Mouse (Mus musculus) kidney, embryonic 14.5 days (tissue): Measurements from ENCODE around the gene A730015C16Rik. TPM values are rescaled to one million over a fixed set of nuclear protein-coding genes. Genes with fewer than 3 reads are reported as not detected.

Experiments used
- ATAC-seq: fragments of 200-750 bp; cut with Nextera tagmentation; 2 replicates; pipeline ENCODE4 v1.8.0; 2017; ENCODE audit warnings: moderate number of reproducible peaks, mild to moderate bottlenecking, moderate TSS enrichment, moderate library complexity; ENCODE audit not compliant: low FRiP score, low TSS enrichment
- H3K27ac ChIP-seq: fragments of 300-500 bp; sonication (generic); 2 replicates; pipeline ENCODE4 v1.5.1; 2014; ENCODE audit warnings: low read depth, mild to moderate bottlenecking, low read length, moderate library complexity, mixed read lengths
- H3K27me3 ChIP-seq: fragments of 300-500 bp; sonication (generic); 2 replicates; pipeline ENCODE4 v1.6.1; 2014; ENCODE audit warnings: mild to moderate bottlenecking, low read length; ENCODE audit not compliant: control insufficient read depth, insufficient read depth
- H3K36me3 ChIP-seq: fragments of 300-500 bp; sonication (generic); 2 replicates; pipeline ENCODE4 v1.6.1; 2014; ENCODE audit warnings: low read length, mixed read lengths; ENCODE audit not compliant: control insufficient read depth, insufficient read depth
- H3K4me1 ChIP-seq: fragments of 300-500 bp; sonication (generic); 2 replicates; pipeline ENCODE4 v1.6.1; 2014; ENCODE audit warnings: low read length, mixed read lengths; ENCODE audit not compliant: control insufficient read depth, insufficient read depth
- H3K4me2 ChIP-seq: fragments of 300-500 bp; sonication (generic); replicated peaks from 2 replicates; pipeline ENCODE4 v1.6.1; 2014; ENCODE audit warnings: low read depth, mild to moderate bottlenecking, low read length
- H3K4me3 ChIP-seq: fragments of 300-500 bp; sonication (generic); 2 replicates; pipeline ENCODE4 v1.5.1; 2014; ENCODE audit warnings: mild to moderate bottlenecking, low read length
- H3K9ac ChIP-seq: fragments of 300-500 bp; sonication (generic); 2 replicates; pipeline ENCODE4 v1.6.1; 2014; ENCODE audit warnings: low read depth, mild to moderate bottlenecking, low read length, moderate library complexity
- H3K9me3 ChIP-seq: fragments of 300-500 bp; sonication (generic); 2 replicates; pipeline ENCODE4 v1.6.1; 2016; ENCODE audit warnings: low read length; ENCODE audit not compliant: control insufficient read depth
- WGBS: fragments of 180-500 bp; shearing (Covaris S2); extraction: QIAGEN DNeasy Blood & Tissue Kit; methylation state at CpG from one replicate; pipeline ENCODE4 v1.1.7; 2014; 5-methylcytosine and 5-hydroxymethylcytosine counted together
- polyA plus RNA-seq: library from polyadenylated mRNA; unstranded; fragments of >200 nt; fragmentation: Nextera tagmentation; extraction: Ambion mirVana; gene quantifications from 2 replicates; pipeline ENCODE4 v1.2.1, GENCODE M21; 2014

A730015C16Rik gene
- polyA plus RNA-seq, 1 experiment from 2014 or later = 0.76 TPM

DNA sequence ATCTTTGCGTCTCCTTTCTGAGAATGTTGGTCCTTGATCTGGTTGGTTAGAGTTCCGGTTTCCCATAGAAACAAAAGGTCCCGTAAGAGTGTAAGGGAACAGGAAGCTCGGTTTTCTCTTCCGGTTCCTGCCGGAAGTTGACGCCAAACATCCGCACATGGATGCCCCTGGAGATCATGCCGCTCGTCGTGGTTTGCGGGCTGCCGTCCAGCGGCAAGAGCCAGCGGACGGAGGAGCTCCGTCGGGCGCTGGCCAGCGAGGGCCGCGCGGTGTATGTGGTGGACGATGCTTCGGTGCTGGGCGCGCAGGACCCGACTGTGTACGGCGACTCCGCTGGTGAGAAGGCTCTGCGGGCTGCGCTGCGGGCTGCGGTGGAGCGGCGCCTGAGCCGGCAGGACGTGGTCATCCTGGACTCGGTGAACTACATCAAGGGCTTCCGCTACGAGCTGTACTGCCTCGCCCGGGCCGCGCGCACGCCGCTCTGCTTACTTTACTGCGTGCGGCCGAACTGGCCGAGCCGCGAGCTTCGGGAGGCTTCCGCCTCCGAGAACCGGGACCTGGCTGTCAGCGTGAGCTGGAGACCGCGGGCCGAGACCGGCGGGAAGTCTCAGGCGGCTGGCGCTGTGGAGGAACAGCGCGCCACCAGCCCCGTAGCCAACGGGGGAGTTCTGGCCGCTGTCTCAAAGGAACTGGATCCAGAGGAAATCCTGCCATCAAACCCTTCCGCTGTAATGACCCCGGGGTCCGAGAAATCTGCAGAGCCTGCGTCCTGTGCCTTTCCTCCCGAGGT lies 509 bp downstream of the A730015C16Rik start, which contains the start of gene Kti12:
Gene Kti12 (plus strand): TSS at position 71 of the 790 bp plus-strand sequence.
- no peaks in the 10 kb centered on the region for H3K9me3 ChIP-seq
- H3K36me3 ChIP-seq = peaks cover 13% of the 10 kb centered on the region; the same call in 1 of the 2 replicates
- under 1% methylated on average over 77 of the region's 77 CpGs for WGBS
- ATAC-seq = peak; percentile 86
- no peaks in the 10 kb centered on the region for H3K27me3 ChIP-seq
- peak within 1 kb of the TSS; percentile 94 for H3K4me3 ChIP-seq
- peak within 1 kb of the TSS; percentile 94 for H3K27ac ChIP-seq
- peaks cover 11% of the 10 kb centered on the region; the same call in 1 of the 2 replicates for H3K4me1 ChIP-seq
- peak within 1 kb of the TSS; percentile 72 for H3K9ac ChIP-seq
- peak within 1 kb of the TSS; percentile 87 for H3K4me2 ChIP-seq

DNA sequence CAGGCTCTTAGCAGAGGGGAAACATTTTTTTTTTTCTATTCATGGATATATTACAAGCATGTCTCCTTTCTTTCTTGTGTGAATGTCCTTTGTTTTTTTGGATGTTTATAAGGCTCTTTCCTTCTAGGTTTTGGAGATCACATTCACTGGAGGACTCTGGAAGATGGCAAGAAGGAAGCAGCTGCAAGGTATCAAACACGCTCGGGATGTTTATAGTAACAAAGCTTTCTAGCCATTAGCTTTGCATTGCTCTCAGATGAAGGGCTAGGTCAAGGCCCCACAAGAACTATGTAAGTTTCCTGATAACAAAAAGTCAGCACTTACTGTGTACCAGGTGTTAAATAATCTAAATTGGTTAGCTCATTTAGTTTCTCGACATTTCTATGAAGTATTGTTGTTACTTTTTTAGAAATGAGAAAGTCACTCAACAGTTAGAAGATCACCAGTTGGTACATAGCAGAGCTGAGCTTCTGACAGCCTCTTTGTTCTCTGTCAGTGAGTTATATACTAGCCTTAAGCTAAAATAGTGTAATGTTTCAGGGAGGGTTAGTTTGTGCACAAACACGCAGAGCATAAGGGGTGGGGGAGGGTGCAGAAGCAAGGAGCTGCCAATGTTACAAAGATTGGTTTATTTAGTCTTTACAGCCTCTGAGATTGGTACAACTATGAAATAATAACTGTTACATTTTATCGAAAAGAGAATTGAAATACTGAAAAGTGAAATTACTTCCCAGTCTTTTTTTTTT lies 2.4 kb downstream of the A730015C16Rik start:
- peaks cover 13% of the 10 kb centered on the region; the same call in 1 of the 2 replicates for H3K36me3 ChIP-seq
- no peaks in the 10 kb centered on the region for H3K9me3 ChIP-seq
- 55% methylated on average over 5 of the region's 5 CpGs for WGBS
- H3K27ac ChIP-seq = no peak overlapping the region; the same call in 1 of the 2 replicates
- no peak for ATAC-seq
- H3K27me3 ChIP-seq = no peaks in the 10 kb centered on the region
- H3K4me2 ChIP-seq = no peak overlapping the region
- no peak overlapping the region for H3K9ac ChIP-seq
- peaks cover 11% of the 10 kb centered on the region; the same call in 1 of the 2 replicates for H3K4me1 ChIP-seq
- H3K4me3 ChIP-seq = no peak overlapping the region

DNA sequence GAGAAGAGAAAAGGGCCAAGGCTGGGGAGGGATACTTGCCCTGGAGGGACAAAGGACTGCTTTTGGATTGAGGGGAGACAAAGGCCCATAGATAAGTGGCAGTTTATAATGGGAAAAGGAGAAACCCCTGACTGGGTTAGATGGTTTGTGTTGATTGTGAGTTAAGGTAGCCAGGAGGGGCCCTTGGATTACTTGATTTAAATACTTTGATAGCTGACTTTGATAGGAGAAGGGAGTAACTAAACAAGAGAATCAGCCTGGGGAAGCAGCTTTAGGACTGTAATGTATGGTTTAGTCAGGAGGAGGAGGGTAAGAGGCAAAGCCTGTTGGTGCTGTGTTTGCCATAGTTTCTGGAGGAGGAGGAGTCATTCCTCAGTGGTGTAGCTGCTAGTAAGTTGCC lies 5.1 kb downstream of the A730015C16Rik start:
- H3K9me3 ChIP-seq = no peaks in the 10 kb centered on the region
- no peaks in the 10 kb centered on the region for H3K4me1 ChIP-seq
- no peak overlapping the region for H3K4me2 ChIP-seq
- H3K27ac ChIP-seq = no peak overlapping the region
- H3K4me3 ChIP-seq = no peak overlapping the region
- ATAC-seq = no peak
- no peak overlapping the region for H3K9ac ChIP-seq
- H3K36me3 ChIP-seq = no peaks in the 10 kb centered on the region
- H3K27me3 ChIP-seq = no peaks in the 10 kb centered on the region

DNA sequence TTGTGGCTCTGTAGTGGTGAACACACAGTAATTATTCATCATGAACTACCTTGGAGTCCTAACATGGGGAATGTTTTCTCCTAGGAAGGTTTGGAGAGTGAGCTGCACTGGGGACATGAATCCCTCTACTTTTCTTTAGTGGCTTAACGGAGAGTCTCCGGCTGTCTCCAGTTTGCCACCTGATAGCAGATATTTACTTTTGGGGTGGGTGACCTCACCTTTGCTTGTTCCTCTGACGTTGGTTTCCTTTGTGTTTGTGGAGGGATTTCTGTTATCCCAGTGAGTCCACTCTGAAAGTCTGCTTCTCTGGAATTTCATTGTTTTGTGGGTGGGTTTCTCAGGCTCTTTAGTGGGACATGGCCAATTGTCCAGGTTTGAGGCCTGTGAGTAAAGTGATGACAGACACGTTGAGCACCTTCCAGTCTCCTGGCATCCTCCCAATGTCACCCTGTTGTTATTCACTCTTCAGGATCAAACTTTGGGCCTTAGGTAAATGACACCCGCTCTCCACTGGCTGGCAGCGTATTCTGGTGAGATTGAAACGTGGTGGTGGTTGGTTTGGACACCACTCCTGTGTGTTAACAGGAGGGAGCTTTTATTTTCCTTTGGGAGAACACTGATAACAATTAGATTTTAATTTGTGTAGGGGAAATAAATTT lies 6.4 kb downstream of the A730015C16Rik start:
- Histone ChIP-seq H3K4me2 (no peak overlapping the region), H3K27ac (no peak overlapping the region), H3K4me1 (0 out of 2 replicates have a peak, but pooled peaks cover 3% of the 10 kb centered on the region), H3K9ac (no peak overlapping the region), H3K27me3 (no peaks in the 10 kb centered on the region), H3K4me3 (no peak overlapping the region), H3K36me3 (no peaks in the 10 kb centered on the region), H3K9me3 (no peaks in the 10 kb centered on the region)
- ATAC-seq = no peak
- 92% methylated on average over 7 of the region's 7 CpGs for WGBS

DNA sequence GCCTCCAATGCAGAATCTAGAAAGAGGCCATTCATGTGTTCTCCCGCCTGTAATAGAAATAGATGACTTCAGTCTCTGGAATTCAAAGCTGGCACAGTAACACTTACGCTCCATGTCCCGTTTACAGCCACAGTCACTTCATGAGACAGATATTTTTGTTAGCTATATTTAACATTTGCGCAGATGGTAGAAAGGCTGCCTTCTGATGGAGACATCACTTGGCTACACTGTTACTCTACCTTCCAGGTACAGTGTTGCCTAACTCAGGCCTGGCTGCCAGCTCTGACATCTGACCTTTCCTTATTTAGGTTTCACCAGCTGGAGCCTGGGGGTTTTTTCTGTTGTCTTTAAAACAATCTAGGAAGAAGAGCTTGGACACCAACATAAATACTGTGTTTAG lies 10.4 kb downstream of the A730015C16Rik start:
- no peak overlapping the region for H3K4me3 ChIP-seq
- H3K4me2 ChIP-seq = no peak overlapping the region
- H3K9ac ChIP-seq = no peak overlapping the region
- H3K27ac ChIP-seq = no peak overlapping the region
- no peak for ATAC-seq
- WGBS = 87% methylated on average over 4 of the region's 4 CpGs
- H3K36me3 ChIP-seq = no peaks in the 10 kb centered on the region
- no peaks in the 10 kb centered on the region for H3K27me3 ChIP-seq
- H3K4me1 ChIP-seq = 0 out of 2 replicates have a peak, but pooled peaks cover 5% of the 10 kb centered on the region
- no peaks in the 10 kb centered on the region for H3K9me3 ChIP-seq

DNA sequence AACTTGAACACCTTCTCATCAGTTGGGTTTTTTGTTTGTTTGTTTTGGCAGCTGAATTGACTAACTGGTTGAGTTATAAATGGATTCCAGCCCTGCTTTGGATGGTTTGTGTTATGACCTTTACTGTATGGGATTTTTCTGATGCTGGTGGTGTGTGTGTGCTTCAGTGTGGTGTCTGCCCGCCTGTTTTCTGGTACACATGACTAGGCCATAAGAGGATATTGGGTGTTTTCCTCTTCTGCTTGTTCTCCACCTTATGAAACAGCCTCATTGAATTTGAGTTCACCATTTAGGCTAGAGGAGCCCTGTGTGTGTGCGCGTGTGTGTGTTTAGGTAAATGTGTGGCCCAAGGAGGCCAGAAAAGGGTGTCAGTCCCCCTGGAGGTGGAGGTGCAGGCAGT lies 12.9 kb downstream of the A730015C16Rik start:
- peak overlapping the region; percentile 98 for H3K4me3 ChIP-seq
- 0 out of 2 replicates have a peak overlapping the region, but pooled peaks have one; percentile 100 for H3K27ac ChIP-seq
- H3K4me1 ChIP-seq = peaks cover 15% of the 10 kb centered on the region; the same call in 1 of the 2 replicates
- H3K4me2 ChIP-seq = peak overlapping the region; percentile 81
- peak overlapping the region; percentile 98 for H3K9ac ChIP-seq
- H3K27me3 ChIP-seq = no peaks in the 10 kb centered on the region
- WGBS = 61% methylated on average over 3 of the region's 3 CpGs
- no peaks in the 10 kb centered on the region for H3K9me3 ChIP-seq
- H3K36me3 ChIP-seq = no peaks in the 10 kb centered on the region
- ATAC-seq = no peak

DNA sequence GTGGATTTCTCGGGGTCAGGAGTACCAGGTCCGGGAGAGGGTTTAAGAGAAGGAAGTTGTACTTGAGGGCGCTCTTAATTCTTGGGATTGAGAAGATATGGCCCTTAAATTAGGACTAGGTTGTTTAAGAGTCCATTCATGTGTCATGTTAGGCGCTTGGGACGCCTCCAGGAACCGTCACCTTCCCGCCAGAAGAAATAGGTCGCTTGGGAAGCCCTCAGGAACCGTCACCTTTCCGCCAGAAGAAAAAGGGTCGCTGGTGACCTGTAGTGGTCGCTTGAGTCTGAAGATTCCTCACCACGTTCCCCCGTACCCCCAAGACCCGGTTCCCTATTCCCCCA lies 13.5 kb downstream of the A730015C16Rik start:
- Histone ChIP-seq H3K4me3 (peak overlapping the region; percentile 98), H3K27ac (peak overlapping the region; percentile 100)
- WGBS = under 1% methylated on average over 15 of the region's 15 CpGs

DNA sequence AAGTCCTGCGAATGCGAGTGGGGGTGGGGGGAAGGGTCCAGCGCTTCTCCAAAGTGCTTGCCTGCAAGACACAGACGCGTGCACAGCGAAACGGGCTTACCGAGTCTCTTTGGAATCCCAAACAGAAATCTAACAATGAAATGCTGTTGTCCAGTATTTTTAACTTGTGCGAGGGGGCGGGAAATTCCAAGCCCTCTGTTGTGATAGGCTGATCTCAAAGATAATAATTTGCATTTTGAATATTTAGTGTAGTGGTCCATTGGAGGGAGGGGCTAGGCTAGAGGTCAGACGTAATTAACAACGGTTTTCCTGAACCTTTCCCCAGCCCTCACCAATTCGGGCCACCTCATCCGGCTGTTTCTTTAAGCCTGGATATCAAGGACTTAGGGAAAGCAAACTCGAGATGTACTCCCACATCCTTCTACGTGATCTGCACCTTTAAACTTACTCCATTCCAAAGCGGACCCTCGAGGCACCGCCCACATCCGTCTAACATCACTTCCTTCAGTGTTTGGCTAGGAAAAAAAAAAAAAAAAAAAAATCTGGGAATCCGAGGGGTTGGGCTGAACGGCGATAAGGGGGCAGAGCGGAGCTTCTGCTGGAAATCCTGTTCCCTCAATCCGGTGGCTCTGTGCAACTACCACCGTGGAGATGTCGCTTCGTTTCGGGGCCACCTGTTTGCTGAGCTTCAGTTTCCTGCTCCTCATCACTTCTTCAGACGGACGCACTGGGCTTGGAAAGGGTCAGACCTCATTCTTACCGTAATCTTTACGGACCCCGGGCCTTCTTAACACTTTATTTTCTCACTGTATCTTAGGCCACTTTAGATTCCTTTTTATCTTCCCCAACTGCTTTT lies 14.1 kb downstream of the A730015C16Rik start, which contains the start of gene Txndc12:
Gene Txndc12 (plus strand): TSS at position 487 of the 856 bp plus-strand sequence.
- Histone ChIP-seq H3K27me3 (no peaks in the 10 kb centered on the region), H3K4me1 (peaks cover 15% of the 10 kb centered on the region; the same call in 1 of the 2 replicates), H3K9me3 (no peaks in the 10 kb centered on the region), H3K4me3 (peak within 1 kb of the TSS; percentile 98), H3K27ac (peak within 1 kb of the TSS; percentile 100), H3K9ac (peak within 1 kb of the TSS; percentile 98), H3K4me2 (peak within 1 kb of the TSS; percentile 81), H3K36me3 (peaks cover 8% of the 10 kb centered on the region)
- peak; percentile 84 for ATAC-seq
- under 1% methylated on average over 34 of the region's 34 CpGs for WGBS

More for the DNA sequence above, 13.5 kb downstream of the A730015C16Rik start:
- peak overlapping the region; percentile 81 for H3K4me2 ChIP-seq
- peak overlapping the region; percentile 98 for H3K9ac ChIP-seq
- ATAC-seq = no peak
- peaks cover 15% of the 10 kb centered on the region; the same call in 1 of the 2 replicates for H3K4me1 ChIP-seq
- no peaks in the 10 kb centered on the region for H3K9me3 ChIP-seq
- H3K27me3 ChIP-seq = no peaks in the 10 kb centered on the region
- peaks cover 5% of the 10 kb centered on the region for H3K36me3 ChIP-seq
